Mouse (Mus musculus): ENCODE measurements at regions not wholly inside any gene's neighbourhood (a gene's known extent, or its start where the extent isn't known, plus 50 kb on each side); places are given as distances from the start of the nearest gene placed in this dataset.
A peak's percentile ranks its signal among the peaks of the same experiment; 100 is the strongest.

GRCm38 (mm10) chr4:35395583-35395877, 169.6 kb upstream of the C9orf72 start:
- WGBS, result 85% methylated on average over 5 of the region's 5 CpGs
- TF ChIP-seq POLR2A (IDR thresholded peaks at IDR 0.05; ENCODE audit: borderline replicate concordance, control insufficient read depth, low read depth, low read length) (no peak), CTCF (IDR thresholded peaks at IDR 0.05; ENCODE audit: control insufficient read depth, insufficient read depth, low read length) (no peak)
- no peak overlapping the region for H3K27ac ChIP-seq (ENCODE audit: control insufficient read depth, insufficient read depth, low read depth, low read length, poor library complexity)
- no peaks in the 10 kb centered on the region for H3K4me1 ChIP-seq (ENCODE audit: control insufficient read depth, insufficient read depth, low read length)
- no peak overlapping the region for H3K4me3 ChIP-seq (replicated peaks; ENCODE audit: control insufficient read depth, low read depth, low read length)

DNA sequence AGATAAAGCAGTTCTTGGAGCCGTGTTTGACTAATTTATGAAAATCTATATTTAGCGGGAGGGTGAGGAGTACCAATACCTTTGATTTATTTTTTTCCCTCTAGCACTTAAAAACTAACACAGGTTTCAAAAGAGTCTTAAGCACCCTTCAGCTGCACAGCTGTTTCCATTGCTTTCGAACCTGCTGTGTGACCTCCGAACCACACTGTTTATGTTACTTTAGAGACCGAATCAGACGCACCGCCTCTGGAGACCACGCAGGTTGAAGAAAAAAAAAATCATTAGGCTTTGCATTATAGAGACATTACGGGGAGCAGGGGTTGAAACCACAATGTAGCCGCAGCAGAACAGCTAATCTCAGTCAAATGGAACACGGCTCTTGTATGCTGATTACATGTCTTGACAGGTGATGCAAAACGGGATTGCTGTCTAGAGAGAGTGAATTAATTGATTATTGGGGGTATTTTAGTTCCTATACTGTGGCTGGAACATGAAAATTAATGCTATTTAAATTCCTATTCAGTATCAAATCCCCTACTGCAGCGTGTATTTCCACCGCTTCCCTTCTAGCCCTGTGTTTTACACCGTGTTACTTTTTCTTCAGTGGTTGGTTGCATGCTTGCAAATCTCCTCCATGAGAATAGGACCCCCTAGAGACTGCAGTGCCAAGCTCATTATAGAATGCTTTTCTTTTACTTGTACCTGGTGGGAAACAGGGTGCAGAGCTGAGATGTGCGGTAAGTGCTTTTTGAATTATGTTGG, 169.0 kb upstream of the C9orf72 start:
- no peak for TF ChIP-seq POLR2A (IDR thresholded peaks at IDR 0.05; ENCODE audit: borderline replicate concordance, control insufficient read depth, low read depth, low read length)
- no peak for TF ChIP-seq CTCF (IDR thresholded peaks at IDR 0.05; ENCODE audit: control insufficient read depth, insufficient read depth, low read length)
- Histone ChIP-seq H3K4me3 (replicated peaks; ENCODE audit: control insufficient read depth, low read depth, low read length) (no peak overlapping the region), H3K4me1 (ENCODE audit: control insufficient read depth, insufficient read depth, low read length) (no peaks in the 10 kb centered on the region), H3K27ac (ENCODE audit: control insufficient read depth, insufficient read depth, low read depth, low read length, poor library complexity) (no peak overlapping the region)
- 82% methylated on average over 16 of the region's 16 CpGs for WGBS

DNA sequence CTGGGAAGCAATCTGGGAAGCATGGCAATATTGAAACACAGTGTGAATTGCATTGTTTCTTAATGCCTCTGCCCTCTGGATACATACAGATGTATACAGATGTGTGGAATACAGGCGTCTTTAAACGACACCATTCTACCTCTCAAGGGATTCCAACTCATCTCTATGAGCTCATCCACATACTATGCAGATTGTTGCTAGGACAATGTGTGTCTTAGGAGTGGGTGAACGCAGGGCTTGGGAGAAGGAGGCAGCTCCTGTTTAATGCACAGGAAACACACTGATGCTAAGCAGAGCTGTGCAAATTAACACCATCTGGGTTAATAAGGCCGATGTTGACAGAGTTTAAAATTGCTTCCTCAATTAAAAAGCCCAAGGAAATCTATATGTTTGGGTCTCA, 149.8 kb upstream of the C9orf72 start:
- TF ChIP-seq CTCF (IDR thresholded peaks at IDR 0.05; ENCODE audit: control insufficient read depth, insufficient read depth, low read length) (no peak), POLR2A (IDR thresholded peaks at IDR 0.05; ENCODE audit: borderline replicate concordance, control insufficient read depth, low read depth, low read length) (no peak)
- WGBS, result 75% methylated on average over 4 of the region's 4 CpGs
- no peaks in the 10 kb centered on the region for H3K4me1 ChIP-seq (ENCODE audit: control insufficient read depth, insufficient read depth, low read length)

GRCm38 (mm10) chr4:35373213-35373860, 147.4 kb upstream of the C9orf72 start:
- whole genome bisulfite sequencing, result 59% methylated on average over 9 of the region's 9 CpGs
- no peak for TF ChIP-seq POLR2A (IDR thresholded peaks at IDR 0.05; ENCODE audit: borderline replicate concordance, control insufficient read depth, low read depth, low read length)
- no peak for TF ChIP-seq CTCF (IDR thresholded peaks at IDR 0.05; ENCODE audit: control insufficient read depth, insufficient read depth, low read length)
- H3K4me3 ChIP-seq (replicated peaks; ENCODE audit: control insufficient read depth, low read depth, low read length), result no peak overlapping the region
- no peak overlapping the region for H3K27ac ChIP-seq (ENCODE audit: control insufficient read depth, insufficient read depth, low read depth, low read length, poor library complexity)
- no peaks in the 10 kb centered on the region for H3K4me1 ChIP-seq (ENCODE audit: control insufficient read depth, insufficient read depth, low read length)

More for the DNA sequence above, 149.8 kb upstream of the C9orf72 start:
- no peak overlapping the region for H3K4me3 ChIP-seq (replicated peaks; ENCODE audit: control insufficient read depth, low read depth, low read length)
- no peak overlapping the region for H3K27ac ChIP-seq (ENCODE audit: control insufficient read depth, insufficient read depth, low read depth, low read length, poor library complexity)

DNA sequence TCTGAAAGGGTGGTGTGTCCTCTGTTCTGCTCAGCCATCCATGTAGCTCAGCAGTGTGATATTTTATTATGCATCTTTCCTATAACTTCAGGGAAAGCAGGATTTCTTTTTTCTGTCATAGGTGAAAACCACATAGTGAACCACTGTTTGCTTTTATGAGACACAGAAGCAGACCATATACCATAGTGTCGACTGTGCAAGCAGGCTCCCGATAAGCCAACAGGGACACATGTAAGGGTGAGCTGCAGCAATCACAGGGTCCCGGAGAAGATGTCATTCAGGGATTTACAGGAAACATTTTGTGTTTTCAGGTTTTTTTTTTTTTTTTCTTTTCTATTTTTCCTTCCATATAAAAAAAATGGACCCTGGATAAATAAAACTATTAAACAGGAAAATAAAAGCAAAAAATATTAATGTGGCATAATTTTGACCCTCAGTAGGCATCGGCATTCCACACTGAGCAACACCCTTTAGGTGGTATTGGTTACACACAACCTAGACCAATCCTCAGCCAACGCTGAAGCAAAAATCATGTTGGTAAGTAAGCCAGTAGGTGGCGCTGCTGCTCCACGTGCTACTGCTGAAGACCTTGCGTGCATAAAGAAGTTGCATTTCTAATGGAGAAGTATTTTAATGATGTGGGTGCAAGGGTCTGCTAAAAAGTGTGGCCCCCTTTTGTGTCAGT, 146.7 kb upstream of the C9orf72 start:
- Histone ChIP-seq H3K4me3 (replicated peaks; ENCODE audit: control insufficient read depth, low read depth, low read length) (no peak overlapping the region), H3K4me1 (ENCODE audit: control insufficient read depth, insufficient read depth, low read length) (no peaks in the 10 kb centered on the region), H3K27ac (ENCODE audit: control insufficient read depth, insufficient read depth, low read depth, low read length, poor library complexity) (no peak overlapping the region)
- no peak for TF ChIP-seq POLR2A (IDR thresholded peaks at IDR 0.05; ENCODE audit: borderline replicate concordance, control insufficient read depth, low read depth, low read length)
- TF ChIP-seq CTCF (IDR thresholded peaks at IDR 0.05; ENCODE audit: control insufficient read depth, insufficient read depth, low read length), result peak; percentile 82
- WGBS, result 28% methylated on average over 8 of the region's 8 CpGs

- 74% methylated on average over 7 of the region's 7 CpGs for WGBS
- TF ChIP-seq CTCF (IDR thresholded peaks at IDR 0.05; ENCODE audit: control insufficient read depth, insufficient read depth, low read length) (no peak), POLR2A (IDR thresholded peaks at IDR 0.05; ENCODE audit: borderline replicate concordance, control insufficient read depth, low read depth, low read length) (no peak)
- Histone ChIP-seq H3K27ac (ENCODE audit: control insufficient read depth, insufficient read depth, low read depth, low read length, poor library complexity) (no peak overlapping the region), H3K4me1 (ENCODE audit: control insufficient read depth, insufficient read depth, low read length) (no peaks in the 10 kb centered on the region), H3K4me3 (replicated peaks; ENCODE audit: control insufficient read depth, low read depth, low read length) (no peak overlapping the region)
Observed at GRCm38 (mm10) chr4:35364161-35364560, 138.2 kb upstream of the C9orf72 start.

DNA sequence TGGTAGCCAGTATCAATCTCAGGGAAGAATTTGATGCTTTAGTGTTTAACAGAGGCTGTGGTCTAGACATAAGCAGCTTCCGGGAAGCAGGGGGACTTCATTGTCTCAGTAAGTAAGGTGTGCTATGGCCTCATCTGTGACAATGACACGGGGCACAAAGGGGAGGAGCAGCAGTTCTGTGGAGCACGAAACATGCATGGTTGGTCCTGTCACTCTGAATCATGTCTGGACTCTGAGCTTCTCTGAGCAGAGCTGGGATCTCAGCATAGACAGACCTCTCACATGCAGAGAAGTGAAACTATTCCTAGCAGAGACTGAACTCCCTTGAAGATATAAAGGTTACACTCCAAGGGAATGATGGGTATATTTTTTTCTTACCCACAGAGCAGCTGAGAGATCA, 136.2 kb upstream of the C9orf72 start:
- H3K4me3 ChIP-seq (replicated peaks; ENCODE audit: control insufficient read depth, low read depth, low read length), result no peak overlapping the region
- no peaks in the 10 kb centered on the region for H3K4me1 ChIP-seq (ENCODE audit: control insufficient read depth, insufficient read depth, low read length)
- TF ChIP-seq POLR2A (IDR thresholded peaks at IDR 0.05; ENCODE audit: borderline replicate concordance, control insufficient read depth, low read depth, low read length), result no peak
- no peak for TF ChIP-seq CTCF (IDR thresholded peaks at IDR 0.05; ENCODE audit: control insufficient read depth, insufficient read depth, low read length)
- 74% methylated on average over 3 of the region's 3 CpGs for WGBS
- H3K27ac ChIP-seq (ENCODE audit: control insufficient read depth, insufficient read depth, low read depth, low read length, poor library complexity), result no peak overlapping the region

GRCm38 (mm10) chr4:35359376-35359775, 133.4 kb upstream of the C9orf72 start:
- no peaks in the 10 kb centered on the region for H3K4me1 ChIP-seq (ENCODE audit: control insufficient read depth, insufficient read depth, low read length)
- H3K27ac ChIP-seq (ENCODE audit: control insufficient read depth, insufficient read depth, low read depth, low read length, poor library complexity), result no peak overlapping the region
- WGBS, result 74% methylated on average over 3 of the region's 3 CpGs
- H3K4me3 ChIP-seq (replicated peaks; ENCODE audit: control insufficient read depth, low read depth, low read length), result no peak overlapping the region
- TF ChIP-seq POLR2A (IDR thresholded peaks at IDR 0.05; ENCODE audit: borderline replicate concordance, control insufficient read depth, low read depth, low read length), result no peak
- TF ChIP-seq CTCF (IDR thresholded peaks at IDR 0.05; ENCODE audit: control insufficient read depth, insufficient read depth, low read length), result no peak
